ENCODE assay signal across 8 mouse cellular contexts in genomic region chr7:119895639-119896512, GRCm38 (mm10). TPM values are rescaled to one million over a fixed set of nuclear protein-coding genes. Genes with fewer than 3 reads are reported as not detected.
DNase-seq lines count a peak whose midpoint lies in the region; ATAC-seq and TF ChIP-seq lines count a peak whose summit lies in the region.

Lyrm1 (plus strand) TSS chr7:119895861.
Dcun1d3 (minus strand) TSS chr7:119896298.

- intact Hi-C loops in heart, postnatal 25 days (cut with DNase I): loop anchor here (5.0 to 10.0 kb wide), 3 partner anchors 101 to 739 kb away; partner anchors contain the start of genes Eri2, Rexo5, Thumpd1 and Uqcrc2

- TF ChIP-seq CTCF in ES-Bruce4 (IDR thresholded peaks at IDR 0.05; ENCODE audit: low read depth, low read length): no peak
- TF ChIP-seq CTCF in lung, adult 2 months (IDR thresholded peaks at IDR 0.05; ENCODE audit: insufficient read depth, low read length): no peak

- H3K4me2 ChIP-seq in forebrain, embryonic 14.5 days (ENCODE audit: low read length): peak within 1 kb of the TSS; percentile 77

- H3K9ac ChIP-seq in ES-Bruce4 (ENCODE audit: low read depth, poor library complexity, severe bottlenecking): peak within 1 kb of the TSS; percentile 95
- H3K9ac ChIP-seq in forebrain, embryonic 14.5 days (ENCODE audit: low read length): peak within 1 kb of the TSS; percentile 67

- H3K27ac ChIP-seq in ES-Bruce4 (ENCODE audit: insufficient read depth, low read length): peak within 1 kb of the TSS; percentile 88
- peak within 1 kb of the TSS; percentile 93 for H3K27ac ChIP-seq in forebrain, embryonic 14.5 days (ENCODE audit: low read depth, low read length)

- H3K36me3 ChIP-seq in ES-Bruce4 (ENCODE audit: control insufficient read depth, insufficient read depth, low read length, poor library complexity, severe bottlenecking): no peaks in the 10 kb centered on the region; the same call in 1 of the 2 replicates
- no peaks in the 10 kb centered on the region for H3K36me3 ChIP-seq in forebrain, embryonic 14.5 days (ENCODE audit: control insufficient read depth, insufficient read depth, low read length)

- no peaks in the 10 kb centered on the region for H3K27me3 ChIP-seq in ES-Bruce4 (ENCODE audit: control insufficient read depth, insufficient read depth, low read length, poor library complexity, severe bottlenecking)
- H3K27me3 ChIP-seq in forebrain, embryonic 14.5 days (replicated peaks; ENCODE audit: control insufficient read depth, insufficient read depth, low read length): no peaks in the 10 kb centered on the region

- no peak for TF ChIP-seq EP300 in ES-Bruce4 (IDR thresholded peaks at IDR 0.05; ENCODE audit: insufficient read depth, low read depth, low read length)

- H3K4me3 ChIP-seq in ES-Bruce4 (ENCODE audit: low read depth, low read length): peak within 1 kb of the TSS; percentile 95
- peak within 1 kb of the TSS; percentile 60 for H3K4me3 ChIP-seq in forebrain, embryonic 14.5 days (ENCODE audit: low read depth, low read length)
- peak within 1 kb of the TSS; percentile 85 for H3K4me3 ChIP-seq in lung, adult 2 months (replicated peaks; ENCODE audit: extremely low read depth, low read depth, low read length)

- H3K4me1 ChIP-seq in ES-Bruce4 (ENCODE audit: control insufficient read depth, insufficient read depth, low read length): peaks cover 2% of the 10 kb centered on the region
- peaks cover 12% of the 10 kb centered on the region; the same call in 1 of the 2 replicates for H3K4me1 ChIP-seq in forebrain, embryonic 14.5 days (ENCODE audit: control insufficient read depth, insufficient read depth, low read length)
- peaks cover 11% of the 10 kb centered on the region for H3K4me1 ChIP-seq in lung, adult 2 months (ENCODE audit: control insufficient read depth, insufficient read depth, low read length)

- WGBS in forebrain, embryonic 14.5 days: under 1% methylated on average over 63 of the region's 63 CpGs
- 1% methylated on average over 63 of the region's 63 CpGs for WGBS in lung, adult 2 months

- no peaks in the 10 kb centered on the region for H3K9me3 ChIP-seq in ES-Bruce4 (replicated peaks; ENCODE audit: control insufficient read depth, insufficient read depth, low read length, poor library complexity, severe bottlenecking)
- H3K9me3 ChIP-seq in forebrain, embryonic 14.5 days (replicated peaks; ENCODE audit: control insufficient read depth, low read length): no peaks in the 10 kb centered on the region

- peak; percentile 96 for ATAC-seq in cerebellum, adult (ENCODE audit: insufficient number of reproducible peaks, low FRiP score, low TSS enrichment)
- peak; percentile 98 for ATAC-seq in forebrain, embryonic 14.5 days
- ATAC-seq in neutrophil, adult 5-6 weeks (ENCODE audit: extremely low read depth, insufficient number of reproducible peaks, low FRiP score, poor library complexity, severe bottlenecking): peak; percentile 98

- peak; percentile 99 for DNase-seq in forebrain, embryonic 14.5 days (ENCODE audit: low spot score)
- DNase-seq in heart, postnatal 25 days (ENCODE audit: low spot score): peak; percentile 95
- DNase-seq in layer of hippocampus, adult 18-20 months (ENCODE audit: low spot score in 2 of 2): peak; percentile 97 to 98
- DNase-seq in lung, adult 2 months: peak; percentile 96
- peak; percentile 96 to 97 for DNase-seq in thymus, adult 18-20 months

- no peak for TF ChIP-seq POLR2A in ES-Bruce4 (IDR thresholded peaks at IDR 0.05; ENCODE audit: insufficient read depth, low read length)
- TF ChIP-seq POLR2A in lung, adult 2 months (IDR thresholded peaks at IDR 0.05; ENCODE audit: borderline replicate concordance, extremely low read depth, low read depth, low read length): peak; percentile 84

RNA-seq across cellular contexts. Expression of gene Lyrm1, which starts in this region (rescaled TPM):
- 7.2 and 8.7 TPM in 2 replicates for polyA plus RNA-seq in ES-Bruce4 (2011; ENCODE audit: insufficient read depth, insufficient read length, low read depth, missing spikeins)
- 17.2 and 18.5 TPM in 2 replicates for polyA plus RNA-seq in forebrain, embryonic 14.5 days (2014; fragmentation: Nextera tagmentation; extraction: Ambion mirVana)
- 1 to 10 TPM; 7.8 to 8.1 TPM for total RNA-seq in heart, postnatal 25 days (2021)
- total RNA-seq in layer of hippocampus, adult 18-20 months (2021): 10 to 100 TPM; 10.4 to 11.1 TPM
- polyA plus RNA-seq in lung, adult 2 months (2012; rRNA removed): 1.3 and 3.0 TPM in 2 replicates
- 4.3 and 4.8 TPM in 2 replicates for total RNA-seq in neutrophil, adult 5-6 weeks (2017)

RNA-seq across cellular contexts. Expression of gene Dcun1d3, which starts in this region (rescaled TPM):
- 31.2 and 37.9 TPM in 2 replicates for polyA plus RNA-seq in ES-Bruce4 (2011; ENCODE audit: insufficient read depth, insufficient read length, low read depth, missing spikeins)
- 9.2 and 10.3 TPM in 2 replicates for polyA plus RNA-seq in forebrain, embryonic 14.5 days (2014; fragmentation: Nextera tagmentation; extraction: Ambion mirVana)
- 10 to 100 TPM; 10.9 to 15.1 TPM for total RNA-seq in heart, postnatal 25 days (2021)
- total RNA-seq in layer of hippocampus, adult 18-20 months (2021): 10 to 100 TPM; 24.8 to 28.7 TPM
- 4.1 and 6.7 TPM in 2 replicates for polyA plus RNA-seq in lung, adult 2 months (2012; rRNA removed)
- total RNA-seq in neutrophil, adult 5-6 weeks (2017): 16.2 and 20.5 TPM in 2 replicates

Comparison
In these comparisons a context has a peak if more than half of its experiments do, and no peak if none do; other contexts are left out.
1. Peak in every context shown above with its lines: DNase-seq, ATAC-seq, H3K4me3 ChIP-seq and H3K27ac ChIP-seq.